Mouse (Mus musculus) lung, embryonic 16.5 days (tissue): ENCODE data around the gene Hsp90ab1. TPM values are rescaled to one million over a fixed set of nuclear protein-coding genes. Genes with fewer than 3 reads are reported as not detected.

Experiments used
- ATAC-seq: fragments of 200-750 bp; cut with Nextera tagmentation; 2 replicates; pipeline ENCODE4 v1.8.0; 2017; ENCODE audit warnings: low read depth, mild to moderate bottlenecking, moderate library complexity
- H3K27ac ChIP-seq: fragments of 300-500 bp; sonication (generic); 2 replicates; pipeline ENCODE4 v1.5.1; 2014; ENCODE audit warnings: mild to moderate bottlenecking, control low read depth, low read length
- H3K27me3 ChIP-seq: fragments of 300-500 bp; sonication (generic); 2 replicates; pipeline ENCODE4 v1.6.1; 2014; ENCODE audit warnings: low read depth, low read length, mixed read lengths; ENCODE audit not compliant: control insufficient read depth, insufficient read depth
- H3K36me3 ChIP-seq: fragments of 300-500 bp; sonication (generic); 2 replicates; pipeline ENCODE4 v1.6.1; 2014; ENCODE audit warnings: low read length; ENCODE audit not compliant: control insufficient read depth, insufficient read depth
- H3K4me1 ChIP-seq: fragments of 300-500 bp; sonication (generic); replicated peaks from 2 replicates; pipeline ENCODE4 v1.6.1; 2014; ENCODE audit warnings: low read length, mixed read lengths; ENCODE audit not compliant: control insufficient read depth, insufficient read depth
- H3K4me2 ChIP-seq: fragments of 300-500 bp; sonication (generic); 2 replicates; pipeline ENCODE4 v1.6.1; 2014; ENCODE audit warnings: low read depth, low read length, control low read depth
- H3K4me3 ChIP-seq: fragments of 300-500 bp; sonication (generic); 2 replicates; pipeline ENCODE4 v1.5.1; 2014; ENCODE audit warnings: mild to moderate bottlenecking, low read length, control low read depth
- H3K9ac ChIP-seq: fragments of 300-500 bp; sonication (generic); 2 replicates; pipeline ENCODE4 v1.6.1; 2014; ENCODE audit warnings: low read length, control low read depth
- H3K9me3 ChIP-seq: fragments of 300-500 bp; sonication (generic); 2 replicates; pipeline ENCODE4 v1.6.1; 2016; ENCODE audit warnings: low read length; ENCODE audit not compliant: control insufficient read depth
- WGBS: fragments of 180-500 bp; shearing (Covaris S2); extraction: QIAGEN DNeasy Blood & Tissue Kit; methylation state at CpG from one replicate; pipeline ENCODE4 v1.1.7; 2014; 5-methylcytosine and 5-hydroxymethylcytosine counted together
- polyA plus RNA-seq: library from polyadenylated mRNA; unstranded; fragments of >200 nt; fragmentation: Nextera tagmentation; extraction: Ambion mirVana; gene quantifications from 2 replicates; pipeline ENCODE4 v1.2.1, GENCODE M21; 2015

The Hsp90ab1 gene
- polyA plus RNA-seq, 1 experiment from 2014 or later, result 1,506 TPM

DNA sequence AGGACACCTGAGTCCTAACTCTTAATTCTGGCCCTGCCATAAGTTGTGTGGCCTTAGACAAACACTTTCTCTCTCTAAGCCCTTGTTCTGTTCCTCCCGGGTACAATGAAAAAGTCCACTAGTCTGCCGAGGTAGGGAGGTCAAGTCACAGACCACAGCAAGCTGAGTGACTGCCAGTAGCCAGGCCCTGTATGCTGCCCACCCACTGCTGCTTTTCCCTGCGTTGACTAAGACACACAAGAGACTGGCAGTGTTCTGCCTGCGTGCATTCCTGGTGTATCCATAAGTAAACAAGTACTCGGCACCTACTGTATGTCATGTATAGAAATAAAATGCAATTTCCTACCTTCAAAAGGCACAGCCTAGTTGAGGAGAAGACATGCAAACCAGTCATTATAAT, 22.8 kb downstream of the Hsp90ab1 start:
- no peak for ATAC-seq
- Histone ChIP-seq H3K27ac (no peak overlapping the region), H3K36me3 (no peaks in the 10 kb centered on the region), H3K4me2 (peak overlapping the region; percentile 100; the same call in 1 of the 2 replicates), H3K9me3 (no peaks in the 10 kb centered on the region), H3K4me3 (no peak overlapping the region), H3K4me1 (peaks cover 19% of the 10 kb centered on the region), H3K27me3 (peaks cover 49% of the 10 kb centered on the region), H3K9ac (no peak overlapping the region)
- WGBS, result 8% methylated on average over 5 of the region's 5 CpGs

DNA sequence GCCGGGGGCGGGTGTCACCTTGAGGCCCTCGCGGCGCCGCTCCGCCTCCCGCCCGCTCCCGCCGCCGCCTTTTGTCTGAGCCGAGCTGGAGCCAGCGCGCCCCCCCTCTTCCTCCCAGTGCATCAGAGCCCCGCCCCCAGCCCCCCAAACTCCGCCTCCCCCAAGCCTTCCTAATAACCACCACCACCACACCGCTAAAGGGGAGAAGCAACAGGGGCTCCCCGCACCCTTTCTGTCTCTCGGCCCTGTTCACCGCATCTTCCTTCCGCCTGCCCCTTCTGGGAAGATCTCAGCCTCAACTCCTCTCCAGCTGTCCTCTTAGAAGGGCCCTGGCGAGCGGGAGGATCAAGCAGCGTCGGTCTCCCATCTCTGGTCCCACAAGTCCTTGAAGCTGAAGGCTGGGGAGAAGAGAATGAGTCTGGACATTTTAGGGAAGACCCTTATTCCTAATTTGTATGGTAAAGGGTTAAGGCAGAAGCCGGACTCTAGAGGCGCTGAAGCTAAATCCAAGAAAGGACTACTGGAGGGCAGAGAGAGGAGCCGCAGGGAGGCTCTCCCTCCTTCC, 23.4 kb downstream of the Hsp90ab1 start, which contains the start of gene Tmem151b:
Gene Tmem151b (minus strand): TSS at position 61 of the 565 bp plus-strand sequence.
- peaks cover 55% of the 10 kb centered on the region for H3K27me3 ChIP-seq
- H3K4me1 ChIP-seq, result peaks cover 23% of the 10 kb centered on the region
- ATAC-seq, result peak; percentile 32; the same call in 1 of the 2 replicates
- WGBS, result 0% methylated on average over 14 of the region's 29 CpGs
- H3K36me3 ChIP-seq, result no peaks in the 10 kb centered on the region
- peak within 1 kb of the TSS; percentile 58 for H3K4me3 ChIP-seq
- H3K27ac ChIP-seq, result no peak within 1 kb of the TSS
- peak within 1 kb of the TSS; percentile 100 for H3K4me2 ChIP-seq
- no peaks in the 10 kb centered on the region for H3K9me3 ChIP-seq
- H3K9ac ChIP-seq, result peak within 1 kb of the TSS; percentile 63

DNA sequence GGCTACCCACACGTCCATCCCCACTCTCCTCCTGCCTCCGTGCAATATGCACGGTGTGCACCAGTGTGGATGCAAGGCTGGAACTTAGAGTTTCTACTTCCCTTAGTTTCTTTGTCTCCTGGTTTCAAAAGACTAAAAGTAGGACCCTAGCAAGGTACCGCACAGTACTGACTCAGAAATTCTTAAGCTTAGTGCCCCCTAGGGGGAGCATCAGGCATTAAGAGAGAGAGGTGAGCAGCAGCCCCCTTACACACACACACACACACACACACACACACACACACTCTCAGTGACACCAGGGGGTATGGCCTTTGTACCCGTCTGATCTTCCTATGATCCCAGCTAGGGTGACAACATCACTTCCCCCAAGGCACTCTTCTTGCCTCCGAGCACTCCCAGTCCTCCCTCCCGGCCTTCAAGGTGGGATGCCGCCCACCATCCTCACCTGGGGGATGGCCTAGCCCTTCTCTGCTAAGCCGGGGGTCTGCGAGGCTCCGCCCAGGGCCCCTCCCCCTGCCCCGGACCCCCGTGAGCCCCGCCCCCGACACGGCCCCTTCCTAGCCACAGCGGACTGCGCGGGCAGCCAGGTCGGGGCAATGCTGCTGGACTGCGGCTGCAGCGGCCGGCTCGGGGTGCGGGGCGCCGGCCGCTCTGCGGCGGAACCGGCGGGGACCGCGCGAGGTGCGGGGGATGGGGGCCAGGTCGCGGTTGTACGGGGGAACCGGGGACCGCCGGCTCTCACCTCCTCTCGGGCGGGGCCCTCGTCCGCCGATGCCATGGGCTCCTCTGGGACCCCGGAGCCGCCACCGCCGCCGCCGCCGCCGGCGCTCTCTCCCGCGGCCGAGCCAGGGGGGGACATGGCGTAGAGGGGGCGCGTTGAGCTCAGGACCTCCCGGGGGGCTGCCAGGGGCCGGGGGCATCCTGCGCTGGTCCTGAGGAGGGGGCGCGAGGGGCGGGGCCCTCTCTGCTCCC, 24.2 kb downstream of the Hsp90ab1 start:
- H3K4me1 ChIP-seq, result peaks cover 23% of the 10 kb centered on the region
- peak; percentile 26 for ATAC-seq
- peak overlapping the region; percentile 100 for H3K4me2 ChIP-seq
- H3K36me3 ChIP-seq, result no peaks in the 10 kb centered on the region
- H3K4me3 ChIP-seq, result peak overlapping the region; percentile 58
- WGBS, result 1% methylated on average over 62 of the region's 68 CpGs
- no peaks in the 10 kb centered on the region for H3K9me3 ChIP-seq
- H3K9ac ChIP-seq, result peak overlapping the region; percentile 63
- H3K27ac ChIP-seq, result no peak overlapping the region
- H3K27me3 ChIP-seq, result peaks cover 64% of the 10 kb centered on the region

DNA sequence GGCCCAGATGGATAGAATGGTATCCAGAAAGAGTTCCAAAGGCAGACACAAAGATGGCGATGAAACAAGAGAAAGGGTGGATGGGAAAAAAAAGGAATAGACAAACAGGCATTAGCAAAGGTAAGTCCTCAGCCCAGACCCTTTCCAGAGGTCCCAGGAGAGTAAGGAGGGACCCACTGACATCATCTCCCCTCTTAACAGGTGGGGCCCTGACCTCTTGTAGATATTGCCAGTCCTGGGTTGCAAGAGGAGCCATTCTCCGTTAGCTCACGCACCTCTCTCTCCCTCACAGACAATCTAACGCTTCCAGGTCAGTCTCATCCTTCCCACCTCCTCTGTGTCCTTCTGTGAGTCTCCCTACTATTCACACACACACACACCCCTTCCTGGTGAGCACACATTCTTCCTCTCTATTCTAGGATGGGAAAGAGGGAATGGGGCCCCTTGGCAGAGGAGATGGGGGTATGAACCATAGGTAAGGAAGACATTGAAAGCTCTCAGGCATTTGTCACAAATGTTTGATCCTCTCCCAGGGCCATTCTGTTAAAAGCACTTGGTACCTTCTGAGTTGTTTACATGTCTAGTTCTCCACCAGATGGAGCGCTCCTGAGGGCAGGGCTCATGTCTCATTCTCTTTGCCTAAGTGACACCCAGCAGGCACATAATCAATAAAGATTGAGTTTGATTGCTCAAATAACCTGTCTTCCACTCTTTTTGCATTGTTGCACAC, 25.4 kb downstream of the Hsp90ab1 start:
- Histone ChIP-seq H3K36me3 (no peaks in the 10 kb centered on the region), H3K4me1 (peaks cover 23% of the 10 kb centered on the region), H3K27ac (no peak overlapping the region), H3K9ac (no peak overlapping the region), H3K4me2 (no peak overlapping the region), H3K4me3 (no peak overlapping the region), H3K27me3 (peaks cover 68% of the 10 kb centered on the region), H3K9me3 (no peaks in the 10 kb centered on the region)
- ATAC-seq, result no peak
- 63% methylated on average over 5 of the region's 5 CpGs for WGBS

DNA sequence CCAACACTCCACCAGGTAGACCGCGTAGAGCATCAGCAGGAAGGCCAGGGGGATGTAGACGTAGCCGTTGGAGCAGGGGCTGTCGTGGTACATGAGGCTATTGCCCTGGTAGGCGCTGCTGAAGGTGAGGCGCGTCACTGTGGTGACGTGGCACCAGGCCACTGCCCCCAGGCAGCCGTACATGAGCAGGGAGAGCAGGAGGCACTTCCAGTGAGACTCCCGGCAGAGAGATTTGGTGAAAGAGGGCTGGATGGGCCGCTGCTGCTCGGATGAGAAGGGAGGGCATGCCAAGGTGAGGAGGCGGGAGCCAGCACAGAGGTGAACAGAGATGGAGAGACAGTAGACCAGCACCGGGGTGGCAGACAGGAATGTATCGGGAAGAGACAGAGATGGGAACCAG, 26.1 kb downstream of the Hsp90ab1 start:
- H3K36me3 ChIP-seq, result no peaks in the 10 kb centered on the region
- WGBS, result 72% methylated on average over 16 of the region's 16 CpGs
- H3K4me1 ChIP-seq, result peaks cover 23% of the 10 kb centered on the region
- no peak overlapping the region for H3K4me2 ChIP-seq
- no peak overlapping the region for H3K4me3 ChIP-seq
- no peak overlapping the region for H3K9ac ChIP-seq
- ATAC-seq, result no peak
- H3K9me3 ChIP-seq, result no peaks in the 10 kb centered on the region
- H3K27me3 ChIP-seq, result peaks cover 68% of the 10 kb centered on the region
- no peak overlapping the region for H3K27ac ChIP-seq

DNA sequence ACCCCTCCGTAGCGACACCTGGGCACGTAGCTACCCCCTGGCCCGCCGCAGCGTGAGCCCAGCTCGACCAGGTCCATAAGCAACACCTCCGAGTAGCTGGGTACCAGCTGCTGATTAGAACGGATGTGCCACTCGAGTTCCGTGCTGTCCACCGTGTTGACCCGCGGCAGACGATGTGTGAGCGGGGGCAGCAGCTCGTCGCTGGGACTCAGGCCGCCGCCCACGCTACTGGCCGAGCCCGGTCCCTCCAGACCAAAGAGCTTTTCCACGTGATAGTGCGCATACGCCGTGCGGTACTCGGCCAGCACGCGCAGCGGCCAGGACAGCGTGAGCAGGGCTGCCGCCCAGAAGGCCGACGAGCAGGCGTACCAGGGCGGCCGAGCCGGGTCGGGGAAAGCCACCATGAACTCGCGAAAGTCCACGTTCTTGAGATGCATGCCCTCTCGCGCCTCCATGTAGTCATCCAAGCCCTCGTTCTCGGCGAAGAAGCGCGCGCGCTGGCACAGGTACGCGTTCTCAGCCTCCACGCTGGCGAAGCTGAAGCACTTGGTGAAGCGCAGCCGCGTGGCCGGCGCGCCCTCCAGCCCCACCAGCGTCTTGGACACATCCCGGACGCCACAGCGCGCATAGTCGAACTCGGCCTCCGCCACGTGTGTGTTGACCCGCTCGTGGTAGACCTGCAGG, 27.7 kb downstream of the Hsp90ab1 start:
- Histone ChIP-seq H3K36me3 (no peaks in the 10 kb centered on the region), H3K27me3 (peaks cover 65% of the 10 kb centered on the region), H3K27ac (no peak overlapping the region), H3K4me1 (peaks cover 20% of the 10 kb centered on the region), H3K4me2 (peak overlapping the region; percentile 55), H3K9me3 (no peaks in the 10 kb centered on the region), H3K4me3 (peak overlapping the region; percentile 39), H3K9ac (0 out of 2 replicates have a peak overlapping the region, but pooled peaks have one; percentile 16)
- WGBS, result 4% methylated on average over 74 of the region's 74 CpGs
- ATAC-seq, result no peak

DNA sequence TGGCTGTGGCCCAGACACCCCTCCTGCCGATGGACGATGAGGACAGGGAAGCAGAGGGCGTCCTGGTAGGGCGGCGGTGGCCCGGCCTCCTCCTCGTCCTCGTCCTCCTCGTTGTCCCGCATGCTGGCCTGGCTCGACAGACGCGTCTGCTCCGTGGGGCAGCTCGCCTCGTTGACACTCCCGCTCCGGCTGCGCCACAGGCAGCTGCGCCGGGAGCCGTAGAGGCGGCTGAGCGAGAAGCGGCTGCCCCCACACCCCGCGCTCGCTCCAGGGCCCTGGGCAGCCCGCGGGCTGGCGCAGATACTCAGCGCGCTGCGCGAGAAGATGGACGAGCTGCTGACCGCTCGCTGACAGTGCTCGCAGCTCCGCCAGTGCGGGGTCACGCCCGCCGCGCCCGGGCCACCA, 28.2 kb downstream of the Hsp90ab1 start:
- Histone ChIP-seq H3K36me3 (no peaks in the 10 kb centered on the region), H3K4me1 (peaks cover 15% of the 10 kb centered on the region), H3K4me2 (peak overlapping the region; percentile 55), H3K9me3 (no peaks in the 10 kb centered on the region), H3K27me3 (peaks cover 63% of the 10 kb centered on the region), H3K27ac (no peak overlapping the region), H3K9ac (no peak overlapping the region), H3K4me3 (peak overlapping the region; percentile 39)
- no peak for ATAC-seq
- WGBS, result 5% methylated on average over 44 of the region's 46 CpGs

DNA sequence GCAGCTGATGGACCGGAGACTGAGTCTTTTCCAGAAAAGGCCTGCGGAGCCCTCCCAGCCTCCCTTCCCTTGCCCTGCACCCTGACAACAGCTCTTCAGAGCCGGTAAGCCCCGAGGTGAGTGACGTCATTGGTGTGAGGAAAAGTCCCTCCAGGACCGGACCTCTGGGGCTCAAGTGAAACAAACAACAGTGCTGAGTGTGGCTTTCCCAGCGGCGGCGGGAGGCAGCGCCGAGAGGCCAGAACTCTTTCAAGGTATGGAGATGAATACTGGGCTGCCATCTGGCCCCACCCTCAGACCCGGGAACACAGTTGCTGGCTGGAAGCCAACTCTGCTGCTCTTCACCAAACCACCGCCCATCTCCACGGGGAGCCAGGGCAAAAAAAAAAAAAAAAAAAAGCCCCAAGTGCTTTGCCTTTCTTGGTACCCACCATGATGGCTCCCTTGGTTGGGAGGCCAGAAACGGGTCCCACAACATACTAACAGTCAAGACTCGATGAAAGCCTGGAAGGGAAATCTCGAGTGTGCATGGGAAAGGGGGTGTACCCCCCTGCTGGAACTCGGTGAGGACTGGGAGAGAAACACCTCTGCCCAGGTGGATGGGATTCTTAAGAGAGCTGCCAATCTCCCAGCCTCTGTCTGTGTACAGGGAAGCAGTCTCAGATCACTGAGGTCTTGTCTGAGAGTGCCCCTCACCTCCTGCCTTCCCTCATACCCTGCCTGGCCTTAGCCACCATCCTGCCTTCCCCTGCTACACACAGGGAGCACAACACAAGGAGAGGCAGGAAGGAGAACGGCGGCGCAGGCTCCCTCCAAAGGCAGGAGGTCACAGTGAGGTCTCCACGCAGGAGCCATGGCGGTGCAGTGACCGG, 28.8 kb downstream of the Hsp90ab1 start:
- Histone ChIP-seq H3K36me3 (no peaks in the 10 kb centered on the region), H3K9me3 (no peaks in the 10 kb centered on the region), H3K4me1 (peaks cover 13% of the 10 kb centered on the region), H3K27me3 (peaks cover 63% of the 10 kb centered on the region), H3K4me3 (peak overlapping the region; percentile 39; the same call in 1 of the 2 replicates), H3K27ac (no peak overlapping the region), H3K9ac (no peak overlapping the region), H3K4me2 (peak overlapping the region; percentile 55; the same call in 1 of the 2 replicates)
- no peak for ATAC-seq
- WGBS, result 9% methylated on average over 24 of the region's 24 CpGs
